Mouse (Mus musculus): ENCODE measurements at regions not wholly inside any gene's neighbourhood (a gene's known extent, or its start where the extent isn't known, plus 50 kb on each side); places are given as distances from the start of the nearest gene placed in this dataset.

- TF ChIP-seq POLR2A (IDR thresholded peaks at IDR 0.05; ENCODE audit: borderline replicate concordance, extremely low read depth, insufficient read depth, insufficient read length, poor library complexity, severe bottlenecking): no peak
- TF ChIP-seq CTCF (IDR thresholded peaks at IDR 0.05; ENCODE audit: borderline replicate concordance, extremely low read depth, insufficient read depth, insufficient read length): no peak
Measured at GRCm38 (mm10) chr13:26080814-26081213, 689.2 kb downstream of the Hdgfl1 start.

All from brain, embryonic 14.5 days (tissue).